Comparison of ENCODE assay signal across 12 mouse cellular contexts in genomic region chr16:77153216-77153715, GRCm38 (mm10).
"Had no signal": no experiment of that assay in that cellular context is flagged by ENCODE, and none has a peak within 500 bp of the region (broad histone marks: within the 10 kb centered on the region; RNA-seq: fewer than 3 reads in every experiment).

No protein-coding gene starts in this region.

- H3K9me3 ChIP-seq: kidney, embryonic 15.5 days; limb, embryonic 13.5 days; midbrain, embryonic 12.5 days; neural tube, embryonic 13.5 days; stomach, embryonic 15.5 days had no signal

- ATAC-seq: midbrain, embryonic 16.5 days had no signal

- H3K36me3 ChIP-seq: kidney, embryonic 15.5 days; limb, embryonic 13.5 days; midbrain, embryonic 12.5 days; neural tube, embryonic 13.5 days; stomach, embryonic 15.5 days had no signal

- DNase-seq: kidney, postnatal 36 days; lung, adult 18-20 months; retina, postnatal 1 day; thymus, adult 2 months; thymus, postnatal 25 days had no signal

- H3K4me1 ChIP-seq: limb, embryonic 13.5 days; midbrain, embryonic 12.5 days; neural tube, embryonic 13.5 days; stomach, embryonic 15.5 days had no signal

- H3K9ac ChIP-seq: kidney, embryonic 15.5 days; limb, embryonic 13.5 days; liver, embryonic 14.5 days; midbrain, embryonic 12.5 days; neural tube, embryonic 13.5 days; stomach, embryonic 15.5 days had no signal

- H3K27ac ChIP-seq: kidney, embryonic 15.5 days; limb, embryonic 13.5 days; liver, embryonic 14.5 days; midbrain, embryonic 12.5 days; neural tube, embryonic 13.5 days; stomach, embryonic 15.5 days had no signal

- H3K27me3 ChIP-seq: kidney, embryonic 15.5 days; limb, embryonic 13.5 days; midbrain, embryonic 12.5 days; neural tube, embryonic 13.5 days; stomach, embryonic 15.5 days had no signal

- H3K4me2 ChIP-seq: kidney, embryonic 15.5 days; limb, embryonic 13.5 days; midbrain, embryonic 12.5 days; neural tube, embryonic 13.5 days; stomach, embryonic 15.5 days had no signal

- H3K4me3 ChIP-seq: kidney, embryonic 15.5 days; limb, embryonic 13.5 days; midbrain, embryonic 12.5 days; neural tube, embryonic 13.5 days; stomach, embryonic 15.5 days had no signal
